Mouse (Mus musculus): ENCODE data around the gene Iqcg. TPM values are rescaled to one million over a fixed set of nuclear protein-coding genes. Genes with fewer than 3 reads are reported as not detected.
A peak's percentile ranks its signal among the peaks of the same experiment; 100 is the strongest.

The Iqcg gene
- polyA plus RNA-seq, 1 experiment from 2014 or later: 4.0 TPM

DNA sequence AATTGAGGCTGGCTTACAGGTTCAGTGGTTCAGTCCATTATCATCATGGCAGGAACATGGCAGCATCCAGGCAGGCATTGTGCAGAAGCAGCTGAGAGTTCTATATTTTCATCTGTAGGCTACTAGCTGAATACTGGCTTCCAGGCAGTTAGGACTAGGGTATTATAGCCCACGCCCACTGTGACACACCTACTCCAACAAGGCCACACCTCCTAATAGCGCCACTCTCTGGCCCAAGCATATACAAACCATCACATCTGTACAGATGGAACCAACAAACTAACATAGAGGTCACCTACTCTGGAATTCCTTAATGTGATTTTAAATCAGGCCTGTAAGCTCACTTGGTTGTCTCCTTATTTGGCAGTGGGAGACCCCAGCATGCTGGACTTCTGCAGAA, 7.3 kb downstream of the Iqcg start:
- 77% methylated on average over 2 of the region's 2 CpGs for WGBS
- Histone ChIP-seq H3K9me3 (replicated peaks) (no peaks in the 10 kb centered on the region), H3K27me3 (no peaks in the 10 kb centered on the region), H3K4me2 (no peak overlapping the region), H3K27ac (no peak overlapping the region), H3K36me3 (ENCODE audit: poor library complexity, severe bottlenecking) (no peaks in the 10 kb centered on the region), H3K9ac (no peak overlapping the region), H3K4me1 (no peaks in the 10 kb centered on the region), H3K4me3 (no peak overlapping the region)
- no peak for ATAC-seq

DNA sequence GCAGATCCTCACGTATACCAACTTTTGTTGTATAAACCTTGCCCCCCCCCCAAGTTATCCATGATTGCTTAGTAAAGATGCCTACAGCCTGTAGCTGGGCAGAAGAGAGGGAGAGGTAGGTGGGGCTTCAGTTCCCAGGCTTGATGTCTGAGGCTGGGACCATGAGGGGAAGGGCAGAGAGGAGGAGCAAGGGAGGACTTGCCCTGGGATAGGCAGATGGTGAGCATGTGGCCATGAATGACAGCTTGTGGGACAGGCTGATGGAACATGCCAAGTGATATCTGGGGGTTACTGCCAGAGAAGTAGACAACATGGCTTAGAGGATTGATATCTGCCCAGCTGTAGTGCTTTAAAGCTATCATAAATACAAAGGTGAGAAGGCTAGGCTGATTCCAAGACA, 8.0 kb downstream of the Iqcg start:
- WGBS: 97% methylated on average over 1 of the region's 1 CpGs
- Histone ChIP-seq H3K27ac (no peak overlapping the region), H3K4me3 (no peak overlapping the region), H3K4me1 (no peaks in the 10 kb centered on the region), H3K4me2 (no peak overlapping the region), H3K36me3 (ENCODE audit: poor library complexity, severe bottlenecking) (no peaks in the 10 kb centered on the region), H3K9me3 (replicated peaks) (no peaks in the 10 kb centered on the region), H3K9ac (no peak overlapping the region), H3K27me3 (no peaks in the 10 kb centered on the region)
- ATAC-seq: no peak

- Histone ChIP-seq H3K9me3 (replicated peaks) (no peaks in the 10 kb centered on the region), H3K4me3 (no peak overlapping the region), H3K4me2 (no peak overlapping the region), H3K36me3 (ENCODE audit: poor library complexity, severe bottlenecking) (no peaks in the 10 kb centered on the region), H3K27me3 (no peaks in the 10 kb centered on the region), H3K4me1 (no peaks in the 10 kb centered on the region), H3K9ac (no peak overlapping the region), H3K27ac (no peak overlapping the region)
- 92% methylated on average over 2 of the region's 2 CpGs for WGBS
- ATAC-seq: no peak
Observed at GRCm38 (mm10) chr16:33043268-33043667, 12.8 kb downstream of the Iqcg start.

- Histone ChIP-seq H3K27me3 (no peaks in the 10 kb centered on the region), H3K9ac (no peak overlapping the region), H3K27ac (no peak overlapping the region), H3K4me2 (no peak overlapping the region), H3K4me3 (no peak overlapping the region), H3K36me3 (ENCODE audit: poor library complexity, severe bottlenecking) (no peaks in the 10 kb centered on the region), H3K9me3 (replicated peaks) (no peaks in the 10 kb centered on the region), H3K4me1 (no peaks in the 10 kb centered on the region)
- 77% methylated on average over 1 of the region's 1 CpGs for WGBS
- no peak for ATAC-seq
Observed at GRCm38 (mm10) chr16:33042682-33043081, 13.3 kb downstream of the Iqcg start.

- no peak for ATAC-seq
- H3K4me1 ChIP-seq: no peaks in the 10 kb centered on the region
- no peak overlapping the region for H3K9ac ChIP-seq
- WGBS: 88% methylated on average over 4 of the region's 4 CpGs
- H3K9me3 ChIP-seq (replicated peaks): no peaks in the 10 kb centered on the region
- H3K27ac ChIP-seq: no peak overlapping the region
- H3K4me2 ChIP-seq: no peak overlapping the region
- no peak overlapping the region for H3K4me3 ChIP-seq
- no peaks in the 10 kb centered on the region for H3K27me3 ChIP-seq
- no peaks in the 10 kb centered on the region for H3K36me3 ChIP-seq (ENCODE audit: poor library complexity, severe bottlenecking)
Observed at GRCm38 (mm10) chr16:33036006-33036405, 20.0 kb downstream of the Iqcg start.

GRCm38 (mm10) chr16:33026357-33026756, 29.7 kb downstream of the Iqcg start:
- Histone ChIP-seq H3K36me3 (ENCODE audit: poor library complexity, severe bottlenecking) (no peaks in the 10 kb centered on the region), H3K9ac (no peak overlapping the region), H3K9me3 (replicated peaks) (no peaks in the 10 kb centered on the region)

GRCm38 (mm10) chr16:33024456-33025104, 31.4 kb downstream of the Iqcg start:
- Histone ChIP-seq H3K9ac (no peak overlapping the region), H3K4me1 (peaks cover 11% of the 10 kb centered on the region; the same call in 1 of the 2 replicates), H3K27ac (no peak overlapping the region), H3K4me2 (no peak overlapping the region), H3K36me3 (ENCODE audit: poor library complexity, severe bottlenecking) (no peaks in the 10 kb centered on the region), H3K4me3 (no peak overlapping the region), H3K9me3 (replicated peaks) (no peaks in the 10 kb centered on the region), H3K27me3 (no peaks in the 10 kb centered on the region)
- ATAC-seq: peak; percentile 58
- WGBS: 58% methylated on average over 8 of the region's 8 CpGs

More at GRCm38 (mm10) chr16:33026357-33026756, 29.7 kb downstream of the Iqcg start:
- no peaks in the 10 kb centered on the region for H3K27me3 ChIP-seq
- H3K4me3 ChIP-seq: no peak overlapping the region
- no peak for ATAC-seq
- 93% methylated on average over 7 of the region's 7 CpGs for WGBS
- peaks cover 11% of the 10 kb centered on the region; the same call in 1 of the 2 replicates for H3K4me1 ChIP-seq
- no peak overlapping the region for H3K27ac ChIP-seq
- H3K4me2 ChIP-seq: no peak overlapping the region

DNA sequence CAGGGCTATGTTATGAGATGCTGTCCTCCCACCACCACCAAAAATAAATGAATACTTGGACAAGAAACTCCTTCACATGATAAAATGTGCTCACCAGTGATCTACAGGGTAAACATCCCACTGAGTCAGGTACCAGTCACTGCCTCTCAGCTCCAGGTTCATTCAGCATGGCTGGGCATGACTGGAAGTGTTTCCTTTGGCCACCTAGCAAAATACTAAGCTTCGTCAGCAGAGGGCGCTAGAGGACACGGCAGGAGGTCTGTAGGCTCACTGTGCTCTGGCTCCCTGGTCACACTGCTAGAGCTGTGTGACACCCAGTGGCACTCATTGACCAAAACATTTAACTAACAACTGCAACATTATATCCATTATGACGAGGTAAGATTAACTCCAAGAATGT, 32.3 kb downstream of the Iqcg start:
- no peak overlapping the region for H3K4me2 ChIP-seq
- ATAC-seq: peak; percentile 50; the same call in 1 of the 2 replicates
- 6% methylated on average over 4 of the region's 4 CpGs for WGBS

GRCm38 (mm10) chr16:33021381-33021780, 34.6 kb downstream of the Iqcg start:
- WGBS: 82% methylated on average over 3 of the region's 3 CpGs
- Histone ChIP-seq H3K4me3 (no peak overlapping the region), H3K4me2 (no peak overlapping the region), H3K27ac (no peak overlapping the region), H3K9ac (no peak overlapping the region), H3K9me3 (replicated peaks) (no peaks in the 10 kb centered on the region), H3K36me3 (ENCODE audit: poor library complexity, severe bottlenecking) (peaks cover 8% of the 10 kb centered on the region; the same call in 1 of the 2 replicates), H3K4me1 (peaks cover 11% of the 10 kb centered on the region; the same call in 1 of the 2 replicates), H3K27me3 (no peaks in the 10 kb centered on the region)
- no peak for ATAC-seq

More for the DNA sequence above, 32.3 kb downstream of the Iqcg start:
- peaks cover 11% of the 10 kb centered on the region; the same call in 1 of the 2 replicates for H3K4me1 ChIP-seq
- H3K27ac ChIP-seq: no peak overlapping the region
- no peaks in the 10 kb centered on the region for H3K9me3 ChIP-seq (replicated peaks)
- H3K36me3 ChIP-seq (ENCODE audit: poor library complexity, severe bottlenecking): no peaks in the 10 kb centered on the region
- H3K27me3 ChIP-seq: no peaks in the 10 kb centered on the region
- H3K4me3 ChIP-seq: no peak overlapping the region
- no peak overlapping the region for H3K9ac ChIP-seq

DNA sequence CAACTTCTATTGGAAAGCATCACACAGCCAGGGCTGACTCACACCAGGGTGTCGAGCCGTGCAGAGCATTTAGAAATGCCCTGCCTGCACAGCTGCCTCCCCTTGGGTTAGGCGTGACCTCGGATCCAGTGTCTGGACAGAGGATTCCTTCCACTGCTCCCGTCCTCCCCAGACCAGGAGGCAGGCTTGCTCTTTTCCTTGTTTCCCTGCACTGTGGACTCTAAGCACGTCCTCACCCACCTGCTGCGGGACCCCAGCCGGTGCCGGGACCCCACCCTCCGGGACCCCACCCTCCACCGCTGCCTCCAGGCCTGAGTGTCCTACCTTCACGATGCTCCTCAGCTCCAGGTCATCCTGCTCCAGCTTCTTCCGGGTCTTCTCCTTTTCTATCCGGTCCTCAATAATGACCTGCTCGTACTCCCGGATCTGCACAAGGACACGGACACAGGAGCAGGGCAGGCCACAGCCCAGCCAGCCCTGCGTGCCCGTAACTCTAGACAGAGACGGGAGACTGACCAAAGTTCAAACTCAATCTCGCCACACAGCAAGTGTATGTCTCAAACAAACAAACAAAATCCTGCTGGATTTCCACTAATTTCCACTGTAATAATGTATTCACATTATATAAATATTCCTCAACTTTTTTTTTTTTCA, 36.8 kb downstream of the Iqcg start:
- Histone ChIP-seq H3K27me3 (no peaks in the 10 kb centered on the region), H3K9ac (no peak overlapping the region), H3K27ac (no peak overlapping the region), H3K9me3 (replicated peaks) (no peaks in the 10 kb centered on the region), H3K4me1 (peaks cover 1% of the 10 kb centered on the region; the same call in 1 of the 2 replicates), H3K4me2 (no peak overlapping the region), H3K36me3 (ENCODE audit: poor library complexity, severe bottlenecking) (peaks cover 25% of the 10 kb centered on the region), H3K4me3 (no peak overlapping the region)
- no peak for ATAC-seq
- 82% methylated on average over 21 of the region's 21 CpGs for WGBS

DNA sequence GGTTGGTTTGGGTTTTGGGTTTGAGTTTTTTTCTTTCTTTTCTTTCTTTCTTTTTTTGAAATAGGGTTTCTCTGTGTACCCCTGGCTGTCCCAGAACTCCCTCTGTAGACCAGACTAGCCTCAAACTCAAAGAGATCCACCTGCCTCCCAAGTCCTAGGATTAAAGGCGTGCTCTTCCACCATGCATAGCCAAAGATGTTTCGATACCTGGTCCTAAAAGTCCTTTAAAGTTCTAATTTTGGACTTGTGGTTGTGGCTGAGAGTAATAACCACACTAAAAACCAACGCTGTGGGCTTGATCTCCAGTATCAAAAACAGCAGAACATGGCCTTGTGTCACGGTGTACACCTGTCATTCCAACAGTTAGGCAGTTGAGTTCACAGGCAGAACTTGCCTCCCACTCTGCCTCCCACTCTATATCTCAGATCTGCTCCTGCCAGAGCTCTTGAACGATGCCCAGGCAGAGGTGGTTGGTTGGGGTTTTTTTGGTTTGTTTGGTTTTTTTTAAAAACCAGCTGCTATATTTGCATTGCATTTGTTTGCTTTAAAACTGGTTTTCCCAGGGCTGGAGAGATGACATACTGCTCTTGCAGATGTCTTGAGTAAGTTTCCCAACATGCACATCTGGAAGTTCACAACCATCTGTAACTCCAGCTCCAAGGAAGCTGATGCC, 38.2 kb downstream of the Iqcg start:
- Histone ChIP-seq H3K4me2 (no peak overlapping the region), H3K9ac (no peak overlapping the region), H3K36me3 (ENCODE audit: poor library complexity, severe bottlenecking) (peaks cover 38% of the 10 kb centered on the region), H3K4me1 (no peaks in the 10 kb centered on the region), H3K4me3 (no peak overlapping the region), H3K27ac (no peak overlapping the region), H3K27me3 (no peaks in the 10 kb centered on the region), H3K9me3 (replicated peaks) (no peaks in the 10 kb centered on the region)
- WGBS: 91% methylated on average over 5 of the region's 5 CpGs
- no peak for ATAC-seq

DNA sequence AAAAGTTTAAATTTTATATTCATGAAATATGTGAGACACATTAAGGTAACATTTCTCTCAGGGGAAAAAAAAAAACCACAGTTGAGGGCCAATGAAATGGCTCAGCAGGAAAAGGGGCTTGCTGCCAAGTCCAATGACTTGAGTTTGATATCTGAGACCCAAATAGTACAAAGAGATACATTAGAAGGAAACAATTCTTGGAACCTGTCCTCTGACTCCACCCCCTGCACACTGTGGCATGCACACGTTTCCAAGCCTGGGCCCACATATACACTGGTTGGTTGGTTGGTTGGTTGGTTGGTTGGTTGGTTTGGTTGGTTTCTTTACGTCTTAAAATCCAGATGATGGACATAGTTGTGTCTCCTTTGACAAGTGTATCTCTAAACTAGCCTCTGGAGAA, 40.0 kb downstream of the Iqcg start:
- WGBS: 85% methylated on average over 2 of the region's 2 CpGs
- Histone ChIP-seq H3K4me1 (no peaks in the 10 kb centered on the region), H3K36me3 (ENCODE audit: poor library complexity, severe bottlenecking) (peaks cover 47% of the 10 kb centered on the region)

More for the DNA sequence above, 40.0 kb downstream of the Iqcg start:
- Histone ChIP-seq H3K4me2 (no peak overlapping the region), H3K9ac (no peak overlapping the region), H3K4me3 (no peak overlapping the region), H3K27ac (no peak overlapping the region), H3K9me3 (replicated peaks) (no peaks in the 10 kb centered on the region), H3K27me3 (no peaks in the 10 kb centered on the region)
- no peak for ATAC-seq

All from forebrain, embryonic 13.5 days (tissue).